In genomic region chr10:99619421-99620151, GRCm38 (mm10) we compare ENCODE assay signal across 8 mouse cellular contexts.
A peak's percentile ranks its signal among the peaks of the same experiment; 100 is the strongest.
DNase-seq lines count a peak whose midpoint lies in the region; ATAC-seq and TF ChIP-seq lines count a peak whose summit lies in the region.

No protein-coding gene starts in this region.

- no peaks in the 10 kb centered on the region for H3K9me3 ChIP-seq in MEL (replicated peaks; ENCODE audit: insufficient read depth, low read length)
- H3K9me3 ChIP-seq in forebrain, embryonic 12.5 days, result no peaks in the 10 kb centered on the region
- no peaks in the 10 kb centered on the region for H3K9me3 ChIP-seq in hindbrain, embryonic 10.5 days
- H3K9me3 ChIP-seq in lung, embryonic 16.5 days (ENCODE audit: control insufficient read depth, low read length), result no peaks in the 10 kb centered on the region

- H3K27ac ChIP-seq in MEL (ENCODE audit: control insufficient read depth, low read depth, low read length), result no peak overlapping the region
- no peak overlapping the region for H3K27ac ChIP-seq in forebrain, embryonic 12.5 days
- no peak overlapping the region for H3K27ac ChIP-seq in hindbrain, embryonic 10.5 days
- H3K27ac ChIP-seq in lung, embryonic 16.5 days (ENCODE audit: low read length), result no peak overlapping the region

- H3K79me2 ChIP-seq in MEL (ENCODE audit: control insufficient read depth, insufficient read depth, low read length, poor library complexity), result no peaks in the 10 kb centered on the region

- peak; percentile 83 for TF ChIP-seq RAD21 in MEL (IDR thresholded peaks at IDR 0.05; ENCODE audit: low read depth, low read length)

- H3K4me3 ChIP-seq in MEL (ENCODE audit: control insufficient read depth in 1 of 2, insufficient read depth in 1 of 2, low read depth in 2 of 2, low read length in 2 of 2), result 0 out of 4 replicates have a peak overlapping the region, but pooled peaks of 1 of the 2 experiments have one; percentile 5
- H3K4me3 ChIP-seq in forebrain, embryonic 12.5 days (replicated peaks), result no peak overlapping the region
- no peak overlapping the region for H3K4me3 ChIP-seq in hindbrain, embryonic 10.5 days
- peak overlapping the region; percentile 35 for H3K4me3 ChIP-seq in lung, embryonic 16.5 days (ENCODE audit: low read length)

- no peak overlapping the region for H3K9ac ChIP-seq in MEL (ENCODE audit: control insufficient read depth, low read depth, low read length, poor library complexity, severe bottlenecking)
- no peak overlapping the region for H3K9ac ChIP-seq in forebrain, embryonic 12.5 days
- no peak overlapping the region for H3K9ac ChIP-seq in lung, embryonic 16.5 days (ENCODE audit: low read length)

- no peaks in the 10 kb centered on the region for H3K27me3 ChIP-seq in MEL (ENCODE audit: control insufficient read depth in 1 of 2, insufficient read depth in 2 of 2, low read length in 2 of 2)
- no peaks in the 10 kb centered on the region for H3K27me3 ChIP-seq in forebrain, embryonic 12.5 days
- 0 out of 2 replicates have a peak, but pooled peaks cover 6% of the 10 kb centered on the region for H3K27me3 ChIP-seq in hindbrain, embryonic 10.5 days (ENCODE audit: insufficient read depth, poor library complexity, severe bottlenecking)
- no peaks in the 10 kb centered on the region for H3K27me3 ChIP-seq in lung, embryonic 16.5 days (ENCODE audit: control insufficient read depth, insufficient read depth, low read depth, low read length)

- TF ChIP-seq CTCF in MEL (IDR thresholded peaks at IDR 0.05 in 2 of 3, conservative IDR thresholded peaks at IDR 0.05 in 1 of 3; ENCODE audit: control insufficient read depth in 1 of 3, insufficient read depth in 1 of 3, low read depth in 2 of 3, low read length in 3 of 3, poor library complexity in 1 of 3, severe bottlenecking in 1 of 3), result peak; percentile 83 to 85 (median 83)

- 0 out of 2 replicates have a peak overlapping the region, but pooled peaks have one; percentile 3 for H3K4me2 ChIP-seq in forebrain, embryonic 12.5 days
- peak overlapping the region; percentile 60 for H3K4me2 ChIP-seq in lung, embryonic 16.5 days (ENCODE audit: low read depth, low read length)

- DNase-seq in MEL (ENCODE audit: low read depth, low spot score), result peak; percentile 72
- DNase-seq in c-Kit-positive CD71-negative TER-119-negative erythroid progenitor cells, embryonic 14.5 days (ENCODE audit: low read depth), result peak; percentile 74
- DNase-seq in hindbrain, embryonic 10.5 days (ENCODE audit: low spot score), result peak; percentile 78
- DNase-seq in layer of hippocampus, adult 8-10 months (ENCODE audit: low spot score in 2 of 2), result peak; percentile 52 to 80
- peak; percentile 85 for DNase-seq in retina, postnatal 1 day
- peak; percentile 35 for DNase-seq in urinary bladder, postnatal 10 days (ENCODE audit: low spot score)

- 47% methylated on average over 18 of the region's 18 CpGs for WGBS in forebrain, embryonic 12.5 days
- WGBS in hindbrain, embryonic 10.5 days, result 50% methylated on average over 18 of the region's 18 CpGs
- WGBS in lung, embryonic 16.5 days, result 43% methylated on average over 18 of the region's 18 CpGs

- peak; percentile 68 for ATAC-seq in forebrain, embryonic 12.5 days (ENCODE audit: low FRiP score)
- peak; percentile 83 for ATAC-seq in lung, embryonic 16.5 days (ENCODE audit: low read depth)

- H3K4me1 ChIP-seq in MEL (ENCODE audit: control insufficient read depth in 1 of 2, insufficient read depth in 2 of 2, low read length in 2 of 2), result no peaks in the 10 kb centered on the region
- H3K4me1 ChIP-seq in forebrain, embryonic 12.5 days, result no peaks in the 10 kb centered on the region
- no peaks in the 10 kb centered on the region for H3K4me1 ChIP-seq in hindbrain, embryonic 10.5 days (replicated peaks)
- H3K4me1 ChIP-seq in lung, embryonic 16.5 days (replicated peaks; ENCODE audit: control insufficient read depth, insufficient read depth, low read length), result no peaks in the 10 kb centered on the region

- no peak for TF ChIP-seq POLR2A in MEL (IDR thresholded peaks at IDR 0.05; ENCODE audit: control insufficient read depth in 1 of 2, insufficient read depth in 1 of 2, low read depth in 1 of 2, low read length in 2 of 2, poor library complexity in 1 of 2)

- no peak for TF ChIP-seq EP300 in MEL (IDR thresholded peaks at IDR 0.05; ENCODE audit: low read depth in 1 of 2, low read length in 2 of 2)

- H3K36me3 ChIP-seq in MEL (ENCODE audit: control insufficient read depth in 1 of 2, insufficient read depth in 2 of 2, low read length in 2 of 2), result no peaks in the 10 kb centered on the region
- no peaks in the 10 kb centered on the region for H3K36me3 ChIP-seq in forebrain, embryonic 12.5 days (replicated peaks)
- no peaks in the 10 kb centered on the region for H3K36me3 ChIP-seq in hindbrain, embryonic 10.5 days
- H3K36me3 ChIP-seq in lung, embryonic 16.5 days (ENCODE audit: control insufficient read depth, insufficient read depth, low read length), result no peaks in the 10 kb centered on the region

TF ChIP-seq in MEL, 35 proteins besides CTCF, POLR2A, EP300 and RAD21:
- TF ChIP-seq ZC3H11A (IDR thresholded peaks at IDR 0.05; ENCODE audit: low read depth, low read length) (peak; percentile 48), USF2 (IDR thresholded peaks at IDR 0.05; ENCODE audit: borderline replicate concordance in 1 of 2, insufficient read depth in 1 of 2, low read depth in 1 of 2, low read length in 2 of 2) (no peak), SMC3 (IDR thresholded peaks at IDR 0.05; ENCODE audit: low read depth, low read length) (peak; percentile 71)

Comparison
In these comparisons a context has a peak if more than half of its experiments do, and no peak if none do; other contexts are left out.
1. DNase-seq: peak in every context shown above with its lines; median percentile 85 in retina, postnatal 1 day; 78 in hindbrain, embryonic 10.5 days; 74 in c-Kit-positive CD71-negative TER-119-negative erythroid progenitor cells, embryonic 14.5 days; 72 in MEL; 66 in layer of hippocampus, adult 8-10 months; 35 in urinary bladder, postnatal 10 days.